Mouse (Mus musculus) testis, adult 2 months (tissue): ENCODE measurements around the gene Arpc1b.

ENCODE experiments used
- CTCF ChIP-seq: fragments of 200-500 bp; IDR thresholded peaks from 2 replicates; pipeline ENCODE4 v1.5.1; 2012; ENCODE audit warnings: low read depth, mild to moderate bottlenecking, inconsistent platforms, low read length, moderate library complexity; ENCODE audit not compliant: control insufficient read depth, insufficient read depth, insufficient replicate concordance
- POLR2A ChIP-seq: fragments of 200-500 bp; IDR thresholded peaks from 2 replicates; pipeline ENCODE4 v1.6.1; 2012; ENCODE audit warnings: low read depth, mild to moderate bottlenecking, inconsistent platforms, low read length, moderate library complexity; ENCODE audit not compliant: control insufficient read depth

GRCm38 (mm10) chr5:145130191-145130590, 16.2 kb downstream of the Arpc1b start:
- TF ChIP-seq CTCF (no peak), POLR2A (no peak)
